Mouse (Mus musculus): ENCODE measurements around the gene Nid1.
"Not testable (repeated sequence)": the region's sequence is repeated elsewhere in the genome, so short reads cannot be mapped to it uniquely, and the experiment has no call there.

Nid1 gene

GRCm38 (mm10) chr13:13437460-13438015 is at the start of gene Nid1:
Nid1 (plus strand) TSS chr13:13437551.
- DNase-seq (ENCODE audit: low read depth, low spot score): peak; percentile 34

GRCm38 (mm10) chr13:13393228-13394095 is 43.9 kb upstream of the Nid1 start, which contains the start of gene Gpr137b:
Gpr137b (minus strand) TSS chr13:13394014.
- not testable (repeated sequence) for DNase-seq (ENCODE audit: low read depth, low spot score)

- not testable (repeated sequence) for DNase-seq (ENCODE audit: low read depth, low spot score)
Observed at GRCm38 (mm10) chr13:13394096-13394395, 43.3 kb upstream of the Nid1 start.

GRCm38 (mm10) chr13:13400851-13401250 is 36.5 kb upstream of the Nid1 start:
- DNase-seq (ENCODE audit: low read depth, low spot score): not testable (repeated sequence)

GRCm38 (mm10) chr13:13402818-13403217 is 34.5 kb upstream of the Nid1 start:
- DNase-seq (ENCODE audit: low read depth, low spot score): not testable (repeated sequence)

GRCm38 (mm10) chr13:13403366-13403765 is 34.0 kb upstream of the Nid1 start:
- not testable (repeated sequence) for DNase-seq (ENCODE audit: low read depth, low spot score)

GRCm38 (mm10) chr13:13403839-13404238 is 33.5 kb upstream of the Nid1 start:
- not testable (repeated sequence) for DNase-seq (ENCODE audit: low read depth, low spot score)

- not testable (repeated sequence) for DNase-seq (ENCODE audit: low read depth, low spot score)
Observed at GRCm38 (mm10) chr13:13404517-13405155, 32.7 kb upstream of the Nid1 start.

- not testable (repeated sequence) for DNase-seq (ENCODE audit: low read depth, low spot score)
Observed at GRCm38 (mm10) chr13:13405511-13405910, 31.8 kb upstream of the Nid1 start.

GRCm38 (mm10) chr13:13414206-13414605 is 23.1 kb upstream of the Nid1 start:
- DNase-seq (ENCODE audit: low read depth, low spot score): no peak

GRCm38 (mm10) chr13:13415120-13416006 is 22.0 kb upstream of the Nid1 start:
- DNase-seq (ENCODE audit: low read depth, low spot score): not testable (repeated sequence)

GRCm38 (mm10) chr13:13416007-13416337 is 21.4 kb upstream of the Nid1 start:
- DNase-seq (ENCODE audit: low read depth, low spot score): not testable (repeated sequence)

GRCm38 (mm10) chr13:13418859-13419258 is 18.5 kb upstream of the Nid1 start:
- not testable (repeated sequence) for DNase-seq (ENCODE audit: low read depth, low spot score)

GRCm38 (mm10) chr13:13423301-13423700 is 14.1 kb upstream of the Nid1 start:
- not testable (repeated sequence) for DNase-seq (ENCODE audit: low read depth, low spot score)

- DNase-seq (ENCODE audit: low read depth, low spot score): not testable (repeated sequence)
Observed at GRCm38 (mm10) chr13:13436161-13436560, 1.2 kb upstream of the Nid1 start.

GRCm38 (mm10) chr13:13438112-13438953 is 982 bp downstream of the Nid1 start:
- not testable (repeated sequence) for DNase-seq (ENCODE audit: low read depth, low spot score)

GRCm38 (mm10) chr13:13445601-13446000 is 8.2 kb downstream of the Nid1 start:
- DNase-seq (ENCODE audit: low read depth, low spot score): not testable (repeated sequence)

- DNase-seq (ENCODE audit: low read depth, low spot score): not testable (repeated sequence)
Observed at GRCm38 (mm10) chr13:13446711-13447443, 9.5 kb downstream of the Nid1 start.

GRCm38 (mm10) chr13:13449981-13450380 is 12.6 kb downstream of the Nid1 start:
- not testable (repeated sequence) for DNase-seq (ENCODE audit: low read depth, low spot score)

- not testable (repeated sequence) for DNase-seq (ENCODE audit: low read depth, low spot score)
Observed at GRCm38 (mm10) chr13:13450931-13451330, 13.6 kb downstream of the Nid1 start.

Data from skeletal muscle tissue, adult 2 months (tissue).